Mouse (Mus musculus) liver, embryonic 12.5 days (tissue): Measurements from ENCODE around the gene Ewsr1. TPM values are rescaled to one million over a fixed set of nuclear protein-coding genes. Genes with fewer than 3 reads are reported as not detected.

Experiments
- ATAC-seq: fragments of 200-750 bp; cut with Nextera tagmentation; 2 replicates; pipeline ENCODE4 v1.8.0; 2017; ENCODE audit warnings: moderate number of reproducible peaks, mild to moderate bottlenecking, moderate library complexity
- H3K27ac ChIP-seq: fragments of 300-500 bp; sonication (generic); 2 replicates; pipeline ENCODE4 v1.5.1; 2016; ENCODE audit warnings: mild to moderate bottlenecking
- H3K27me3 ChIP-seq: fragments of 300-500 bp; sonication (generic); replicated peaks from 2 replicates; pipeline ENCODE4 v1.6.1; 2016; ENCODE audit warnings: mild to moderate bottlenecking, moderate library complexity
- H3K36me3 ChIP-seq: fragments of 300-500 bp; sonication (generic); 2 replicates; pipeline ENCODE4 v1.6.1; 2016; ENCODE audit warnings: mild to moderate bottlenecking, moderate library complexity
- H3K4me1 ChIP-seq: fragments of 300-500 bp; sonication (generic); 2 replicates; pipeline ENCODE4 v1.6.1; 2016
- H3K4me2 ChIP-seq: fragments of 300-500 bp; sonication (generic); 2 replicates; pipeline ENCODE4 v1.6.1; 2016; ENCODE audit warnings: mild to moderate bottlenecking, moderate library complexity
- H3K4me3 ChIP-seq: fragments of 300-500 bp; sonication (generic); 2 replicates; pipeline ENCODE4 v1.5.1; 2016; ENCODE audit warnings: mild to moderate bottlenecking, moderate library complexity
- H3K9ac ChIP-seq: fragments of 300-500 bp; sonication (generic); 2 replicates; pipeline ENCODE4 v1.6.1; 2016; ENCODE audit warnings: mild to moderate bottlenecking, moderate library complexity
- H3K9me3 ChIP-seq: fragments of 300-500 bp; sonication (generic); replicated peaks from 2 replicates; pipeline ENCODE4 v1.6.1; 2016; ENCODE audit warnings: mild to moderate bottlenecking, moderate library complexity
- WGBS: fragments of 180-500 bp; shearing (Covaris S2); methylation state at CpG from one replicate; pipeline ENCODE4 v1.1.7; 2016; ENCODE audit not compliant: insufficient replicate concordance; 5-methylcytosine and 5-hydroxymethylcytosine counted together
- polyA plus RNA-seq: library from polyadenylated mRNA; unstranded; fragments of >200 nt; fragmentation: Nextera tagmentation; extraction: Ambion mirVana; gene quantifications from 2 replicates; pipeline ENCODE4 v1.2.1, GENCODE M21; 2016

The Ewsr1 gene
- polyA plus RNA-seq, 1 experiment from 2014 or later = 432 TPM

GRCm38 (mm10) chr11:5055945-5056938 lies 42.8 kb downstream of the Ewsr1 start:
- no peak overlapping the region for H3K4me2 ChIP-seq

GRCm38 (mm10) chr11:5054874-5055273 lies 44.2 kb downstream of the Ewsr1 start:
- Histone ChIP-seq H3K9me3 (no peaks in the 10 kb centered on the region), H3K27ac (no peak overlapping the region), H3K9ac (no peak overlapping the region), H3K4me1 (peaks cover 9% of the 10 kb centered on the region), H3K4me2 (no peak overlapping the region), H3K36me3 (no peaks in the 10 kb centered on the region), H3K4me3 (no peak overlapping the region), H3K27me3 (peaks cover 66% of the 10 kb centered on the region)
- no peak for ATAC-seq
- WGBS = 67% methylated on average over 6 of the region's 6 CpGs

More at GRCm38 (mm10) chr11:5055945-5056938, 42.8 kb downstream of the Ewsr1 start:
- Histone ChIP-seq H3K27me3 (peaks cover 67% of the 10 kb centered on the region), H3K4me3 (no peak overlapping the region), H3K9me3 (no peaks in the 10 kb centered on the region), H3K4me1 (peaks cover 13% of the 10 kb centered on the region), H3K27ac (no peak overlapping the region), H3K9ac (no peak overlapping the region), H3K36me3 (peaks cover 7% of the 10 kb centered on the region; the same call in 1 of the 2 replicates)
- 46% methylated on average over 23 of the region's 23 CpGs for WGBS
- no peak for ATAC-seq

- H3K27ac ChIP-seq = no peak overlapping the region
- 73% methylated on average over 14 of the region's 14 CpGs for WGBS
- H3K9ac ChIP-seq = no peak overlapping the region
- H3K4me3 ChIP-seq = no peak overlapping the region
- H3K4me1 ChIP-seq = peaks cover 9% of the 10 kb centered on the region
- ATAC-seq = no peak
- H3K27me3 ChIP-seq = peaks cover 63% of the 10 kb centered on the region
- no peak overlapping the region for H3K4me2 ChIP-seq
- no peaks in the 10 kb centered on the region for H3K36me3 ChIP-seq
- H3K9me3 ChIP-seq = no peaks in the 10 kb centered on the region
These were observed 44.9 kb downstream of the Ewsr1 start for GRCm38 (mm10) chr11:5054151-5054550.

GRCm38 (mm10) chr11:5052200-5052854 lies 46.7 kb downstream of the Ewsr1 start:
- ATAC-seq = no peak
- Histone ChIP-seq H3K9ac (no peak overlapping the region), H3K27ac (no peak overlapping the region), H3K9me3 (no peaks in the 10 kb centered on the region), H3K4me1 (peaks cover 8% of the 10 kb centered on the region), H3K27me3 (peaks cover 44% of the 10 kb centered on the region), H3K4me2 (no peak overlapping the region), H3K36me3 (no peaks in the 10 kb centered on the region), H3K4me3 (no peak overlapping the region)
- WGBS = 64% methylated on average over 10 of the region's 10 CpGs

DNA sequence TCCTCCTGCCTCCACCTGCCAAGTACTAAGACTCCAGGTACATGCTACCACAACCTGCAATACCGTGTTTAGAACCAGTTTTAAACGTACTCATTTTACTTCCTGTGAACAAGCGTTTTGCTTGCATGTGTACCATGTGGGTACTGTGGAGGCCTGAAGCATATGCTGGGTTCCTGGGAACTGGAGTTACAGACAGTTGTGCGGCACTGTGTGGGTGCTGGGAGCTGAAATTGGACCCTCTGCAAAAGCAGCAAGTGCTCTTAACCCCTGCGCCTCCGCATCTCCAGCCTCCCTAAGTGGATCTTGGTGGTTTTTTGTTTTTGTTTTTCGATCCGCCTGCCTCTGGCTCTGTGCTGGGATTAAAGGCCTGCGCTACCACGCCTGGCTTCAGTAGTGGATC lies 47.4 kb downstream of the Ewsr1 start:
- Histone ChIP-seq H3K4me1 (peaks cover 8% of the 10 kb centered on the region), H3K27ac (no peak overlapping the region), H3K4me2 (no peak overlapping the region), H3K4me3 (no peak overlapping the region), H3K9me3 (no peaks in the 10 kb centered on the region), H3K36me3 (no peaks in the 10 kb centered on the region), H3K27me3 (peaks cover 39% of the 10 kb centered on the region), H3K9ac (no peak overlapping the region)
- WGBS = 83% methylated on average over 10 of the region's 10 CpGs
- ATAC-seq = no peak

- Histone ChIP-seq H3K9me3 (no peaks in the 10 kb centered on the region), H3K4me2 (no peak overlapping the region), H3K9ac (no peak overlapping the region), H3K4me3 (no peak overlapping the region), H3K27ac (no peak overlapping the region), H3K4me1 (peaks cover 8% of the 10 kb centered on the region), H3K27me3 (peaks cover 26% of the 10 kb centered on the region), H3K36me3 (peaks cover 17% of the 10 kb centered on the region)
- WGBS = 41% methylated on average over 12 of the region's 12 CpGs
- ATAC-seq = no peak
These were observed 52.6 kb downstream of the Ewsr1 start for GRCm38 (mm10) chr11:5046321-5046926.

DNA sequence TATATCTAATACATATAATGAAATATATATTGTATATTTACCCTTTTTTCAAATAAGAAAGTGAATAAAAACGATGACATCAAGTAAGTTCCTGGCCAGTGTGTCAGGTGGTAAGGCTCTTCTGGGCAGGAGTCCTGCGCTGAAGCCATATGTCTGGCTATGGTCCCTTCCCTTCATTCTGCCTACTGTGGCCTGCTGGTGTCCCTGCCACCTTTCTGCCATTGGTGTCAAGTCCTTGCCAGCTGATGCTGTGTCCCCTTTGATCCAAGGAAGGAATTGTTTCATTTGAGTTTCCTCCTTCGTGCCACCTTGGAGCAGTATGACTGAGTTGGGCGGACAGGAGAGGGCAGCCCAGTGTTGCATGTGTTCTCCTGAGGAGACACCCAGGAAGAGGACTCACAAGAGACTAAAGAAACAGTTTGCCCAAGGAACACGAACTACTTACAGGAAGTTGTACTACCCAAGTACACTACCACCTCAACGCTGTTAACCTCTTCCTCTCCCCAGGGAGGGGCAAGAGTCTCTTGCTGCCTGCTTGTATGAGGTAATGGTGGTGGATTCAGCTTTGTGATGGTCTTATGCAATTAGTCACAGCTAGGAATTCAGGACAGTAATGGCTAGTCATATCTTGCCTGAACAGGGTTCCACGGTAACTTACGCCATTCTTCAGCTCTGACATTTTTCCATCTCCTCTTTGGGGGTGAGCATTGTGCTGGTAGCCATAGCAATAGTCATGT lies 56.3 kb downstream of the Ewsr1 start:
- WGBS = 84% methylated on average over 8 of the region's 8 CpGs
- Histone ChIP-seq H3K9ac (no peak overlapping the region), H3K4me1 (peaks cover under 1% of the 10 kb centered on the region; the same call in 1 of the 2 replicates), H3K36me3 (peaks cover 54% of the 10 kb centered on the region), H3K4me2 (no peak overlapping the region), H3K27ac (no peak overlapping the region), H3K27me3 (peaks cover 8% of the 10 kb centered on the region), H3K9me3 (no peaks in the 10 kb centered on the region), H3K4me3 (no peak overlapping the region)
- ATAC-seq = no peak

DNA sequence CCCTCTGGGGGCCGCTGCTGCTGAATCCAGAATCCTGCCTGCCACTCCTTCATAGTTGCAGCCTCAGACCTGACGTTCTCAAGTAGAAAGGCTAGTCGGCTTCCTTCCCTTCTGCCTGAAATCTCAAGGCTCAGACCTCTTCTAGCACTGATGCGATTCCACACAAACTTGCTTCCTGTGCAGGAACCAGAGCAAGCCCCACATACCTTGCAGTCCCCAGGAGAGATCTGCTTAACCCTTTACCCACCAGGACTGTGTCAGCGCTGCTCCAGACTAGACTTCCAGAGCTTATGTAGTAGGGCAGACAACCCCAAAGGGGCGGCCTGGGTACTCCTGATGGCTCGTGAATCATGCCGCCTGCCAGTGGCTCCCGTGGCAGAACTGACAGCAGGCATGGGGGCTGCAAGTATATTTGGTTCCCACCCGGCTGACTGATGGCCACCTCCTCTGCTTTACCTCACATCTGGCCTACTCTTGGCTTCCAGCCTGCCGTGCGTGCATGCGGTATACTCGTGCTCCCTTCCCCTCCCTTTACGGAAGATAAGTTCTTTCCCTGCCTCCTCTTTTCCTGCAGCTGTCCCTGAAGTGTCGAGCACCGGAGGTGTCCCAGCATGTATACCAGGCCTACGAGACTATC lies 57.8 kb downstream of the Ewsr1 start:
- WGBS = 82% methylated on average over 18 of the region's 18 CpGs
- Histone ChIP-seq H3K4me2 (no peak overlapping the region), H3K27ac (no peak overlapping the region), H3K9ac (no peak overlapping the region), H3K4me1 (no peaks in the 10 kb centered on the region), H3K9me3 (no peaks in the 10 kb centered on the region), H3K36me3 (peaks cover 69% of the 10 kb centered on the region), H3K4me3 (no peak overlapping the region), H3K27me3 (peaks cover 4% of the 10 kb centered on the region; the same call in 1 of the 2 replicates)
- no peak for ATAC-seq

GRCm38 (mm10) chr11:5040585-5040984 lies 58.5 kb downstream of the Ewsr1 start:
- 88% methylated on average over 5 of the region's 5 CpGs for WGBS
- no peak for ATAC-seq

DNA sequence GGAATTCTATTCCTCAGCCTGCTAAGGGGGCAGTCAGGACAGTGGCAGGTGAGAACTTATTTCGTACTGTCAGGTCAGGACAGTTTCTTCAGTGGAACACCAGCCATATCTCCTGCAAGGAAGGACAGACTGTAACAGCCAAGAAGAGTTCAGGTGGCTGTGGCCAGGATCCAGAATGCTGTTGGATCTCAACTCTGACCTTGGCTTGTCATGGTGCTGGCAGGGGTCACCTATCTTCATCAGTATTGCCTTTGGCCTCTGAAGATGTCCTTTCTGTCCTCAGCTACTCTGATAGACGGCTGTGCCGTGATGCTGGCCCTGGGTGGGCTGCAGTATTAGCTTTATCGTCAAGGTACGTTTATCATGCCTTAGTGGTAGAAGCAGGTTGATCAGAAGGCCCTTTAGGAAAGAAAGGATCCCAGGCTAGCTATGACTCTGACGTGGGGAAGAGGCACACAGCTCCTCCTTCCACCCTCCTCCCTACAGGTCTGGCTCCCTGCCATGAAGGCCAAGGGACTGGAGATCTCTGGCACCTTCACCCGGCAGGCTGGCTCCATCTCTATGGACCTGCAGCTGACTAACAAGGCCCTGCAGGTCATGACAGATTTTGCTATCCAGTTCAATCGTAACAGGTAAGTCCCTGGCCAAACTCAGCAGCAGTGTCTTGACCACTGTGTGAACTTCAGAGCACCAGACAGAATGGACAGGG lies 61.8 kb downstream of the Ewsr1 start:
- Histone ChIP-seq H3K4me3 (no peak overlapping the region), H3K36me3 (peaks cover 100% of the 10 kb centered on the region), H3K27ac (no peak overlapping the region), H3K4me1 (no peaks in the 10 kb centered on the region), H3K9me3 (no peaks in the 10 kb centered on the region), H3K27me3 (no peaks in the 10 kb centered on the region), H3K4me2 (no peak overlapping the region), H3K9ac (no peak overlapping the region)
- no peak for ATAC-seq
- WGBS = 86% methylated on average over 8 of the region's 8 CpGs

More at GRCm38 (mm10) chr11:5040585-5040984, 58.5 kb downstream of the Ewsr1 start:
- Histone ChIP-seq H3K36me3 (peaks cover 76% of the 10 kb centered on the region), H3K27ac (no peak overlapping the region), H3K9ac (no peak overlapping the region), H3K9me3 (no peaks in the 10 kb centered on the region), H3K4me1 (no peaks in the 10 kb centered on the region), H3K4me3 (no peak overlapping the region), H3K27me3 (no peaks in the 10 kb centered on the region), H3K4me2 (no peak overlapping the region)
